Mouse (Mus musculus): ENCODE measurements around the gene Acvr1.

Gene Acvr1

GRCm38 (mm10) chr2:58567066-58567810, at the start of gene Acvr1, which contains the start of gene Upp2:
Gene Acvr1 (minus strand): TSS chr2:58567157.
Gene Upp2 (plus strand): TSS chr2:58567298.
- in situ Hi-C loops (cut with MboI): no loop called here

DNA sequence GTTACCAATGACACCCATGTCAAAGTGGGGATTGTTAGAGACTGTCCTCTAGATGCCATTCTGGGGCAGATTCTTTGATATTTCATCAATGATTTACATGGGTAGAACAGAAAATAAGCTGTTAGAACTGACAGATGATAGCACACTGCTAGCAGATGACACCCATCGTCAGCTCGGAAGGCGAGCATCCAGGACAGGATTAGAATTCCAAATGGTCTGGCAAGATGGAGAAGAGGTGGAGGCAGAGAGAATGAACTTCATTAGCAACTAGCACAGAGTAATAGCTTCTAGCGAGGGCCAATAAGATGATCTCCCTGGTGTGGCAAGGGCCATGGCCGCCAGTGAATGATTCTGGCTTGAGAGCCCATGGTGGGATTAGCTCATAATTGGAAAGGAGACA, 48.8 kb upstream of the Acvr1 start:
- in situ Hi-C loops (cut with MboI): no loop called here

DNA sequence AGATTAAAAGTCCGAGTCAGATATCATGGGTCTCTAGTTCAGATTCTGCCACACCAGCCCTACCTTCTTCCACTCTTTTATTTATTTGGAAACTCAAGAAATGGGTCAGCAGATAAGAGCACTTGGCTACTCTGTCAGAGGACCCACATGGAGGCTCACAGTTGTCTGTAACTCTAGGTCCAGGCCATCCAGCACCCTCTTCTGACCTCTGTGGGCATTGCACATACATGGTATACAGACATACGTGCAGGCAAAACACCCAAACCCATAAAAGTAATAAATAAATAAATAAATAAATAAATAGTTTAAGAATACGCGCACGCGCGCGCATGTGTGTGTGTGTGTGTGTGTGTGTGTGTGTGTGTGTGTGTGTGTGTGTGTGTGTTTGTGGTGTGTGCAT, 47.9 kb upstream of the Acvr1 start:
- in situ Hi-C loops (cut with MboI): no loop called here

GRCm38 (mm10) chr2:58613720-58614119, 46.8 kb upstream of the Acvr1 start:
- in situ Hi-C loops (cut with MboI): no loop called here

DNA sequence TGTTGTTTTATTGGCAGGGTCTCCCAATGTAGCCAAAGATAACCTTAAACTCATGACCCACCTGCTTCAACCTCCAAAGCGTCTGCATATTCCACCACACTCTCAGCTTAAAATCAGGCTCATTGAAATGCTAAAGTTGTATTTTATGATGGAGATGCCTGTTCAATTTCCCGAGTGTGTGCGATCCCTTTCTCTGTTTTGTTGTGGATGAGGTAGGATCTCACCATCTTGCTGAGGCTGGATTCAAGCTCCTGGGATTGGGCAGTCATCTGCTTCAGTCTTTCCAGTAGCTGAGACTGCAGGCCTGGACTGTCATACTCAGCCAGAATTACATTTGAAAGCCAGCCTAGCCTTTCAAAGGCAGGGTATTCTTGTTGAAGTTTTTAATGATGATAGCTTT, 37.8 kb upstream of the Acvr1 start:
- in situ Hi-C loops (cut with MboI): no loop called here

GRCm38 (mm10) chr2:58603379-58603778, 36.4 kb upstream of the Acvr1 start:
- in situ Hi-C loops (cut with MboI): no loop called here

DNA sequence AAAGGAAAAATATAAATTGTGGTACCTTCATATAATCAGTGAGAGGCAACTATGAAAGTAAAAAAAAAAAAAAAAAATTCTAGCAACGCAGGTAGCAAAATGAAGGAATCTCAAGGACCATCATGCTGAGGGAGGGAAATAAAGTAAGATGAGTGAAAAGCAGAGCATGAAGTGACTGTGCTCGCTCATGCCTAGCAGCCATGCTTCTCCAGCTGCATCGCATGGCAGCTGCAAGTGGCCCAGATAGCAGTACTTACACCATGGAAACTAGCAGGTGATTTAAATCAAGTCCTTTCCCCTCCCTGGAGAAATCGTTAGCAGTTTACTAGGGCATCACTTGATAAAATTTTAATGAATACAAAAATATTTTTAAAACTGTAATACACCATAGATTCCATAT, 34.4 kb upstream of the Acvr1 start:
- in situ Hi-C loops (cut with MboI): no loop called here

GRCm38 (mm10) chr2:58599639-58600038, 32.7 kb upstream of the Acvr1 start:
- in situ Hi-C loops (cut with MboI): no loop called here

- in situ Hi-C loops (cut with MboI): no loop called here
Observed at GRCm38 (mm10) chr2:58597556-58597955, 30.6 kb upstream of the Acvr1 start.

DNA sequence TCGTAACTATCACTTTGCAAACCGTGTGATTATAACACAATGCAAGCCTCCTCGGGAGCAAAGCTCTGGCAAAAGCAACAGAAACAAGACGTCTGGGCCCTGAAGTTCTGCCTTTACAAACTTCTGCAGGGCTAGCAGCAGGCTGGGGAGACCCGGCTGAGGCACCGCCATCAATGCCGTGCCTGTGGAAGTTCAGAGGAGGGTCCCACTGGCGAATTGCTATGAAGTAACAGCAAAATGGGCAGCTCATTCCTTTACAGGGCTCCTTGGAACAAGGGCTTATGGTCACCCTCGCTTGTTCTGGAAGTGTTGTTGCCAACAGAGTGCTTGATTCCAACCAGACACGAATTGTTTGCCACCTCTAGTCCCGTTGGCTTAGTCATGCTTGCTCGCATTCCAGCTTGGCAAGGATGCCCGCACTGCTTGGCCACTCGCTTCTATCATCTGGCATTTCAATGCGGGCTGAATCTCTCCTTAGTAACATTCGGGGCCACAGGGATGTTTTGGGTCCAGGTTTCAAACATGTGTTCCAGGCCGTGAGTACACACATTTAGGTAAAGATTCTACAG, 29.9 kb upstream of the Acvr1 start:
- in situ Hi-C loops (cut with MboI): no loop called here

DNA sequence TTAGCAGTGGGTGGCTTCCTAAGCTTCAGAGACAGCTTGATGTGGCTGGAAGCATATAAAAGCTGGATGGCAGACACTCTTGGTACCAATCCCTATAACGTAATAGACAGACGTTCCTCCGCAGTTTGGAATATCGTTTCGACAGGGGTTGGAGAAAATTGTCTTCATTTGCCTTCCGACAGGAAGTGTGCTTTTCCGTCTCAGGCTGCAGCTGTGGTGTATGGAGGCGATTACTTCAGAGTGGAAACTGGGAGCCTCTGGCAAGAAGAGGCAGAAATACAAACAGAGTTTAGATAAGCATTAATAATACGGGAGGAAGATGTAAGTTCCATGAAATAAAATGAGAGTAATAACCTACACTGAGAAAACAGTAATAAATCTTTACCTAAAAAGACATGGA, 28.4 kb upstream of the Acvr1 start:
- in situ Hi-C loops (cut with MboI): no loop called here

DNA sequence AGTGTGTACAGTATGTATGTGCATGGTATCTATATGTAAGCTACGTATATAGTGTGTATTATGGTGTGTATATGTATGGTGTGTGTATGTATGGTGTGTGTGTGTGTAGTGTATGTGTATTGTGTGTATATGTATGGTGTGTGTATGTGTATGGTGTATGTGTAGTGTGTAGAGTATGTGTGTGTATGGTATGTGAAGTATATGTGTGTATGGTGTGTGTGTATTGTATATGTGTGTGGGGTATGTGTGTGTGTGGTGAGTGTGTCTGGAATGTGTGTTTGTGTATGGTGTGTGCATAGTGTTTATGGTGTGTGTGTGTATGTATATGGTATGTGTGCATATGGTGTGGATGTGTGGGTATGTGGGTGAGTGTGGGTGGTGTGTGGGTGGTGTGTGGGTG, 23.1 kb upstream of the Acvr1 start:
- in situ Hi-C loops (cut with MboI): no loop called here

GRCm38 (mm10) chr2:58589637-58590036, 22.7 kb upstream of the Acvr1 start:
- in situ Hi-C loops (cut with MboI): no loop called here

DNA sequence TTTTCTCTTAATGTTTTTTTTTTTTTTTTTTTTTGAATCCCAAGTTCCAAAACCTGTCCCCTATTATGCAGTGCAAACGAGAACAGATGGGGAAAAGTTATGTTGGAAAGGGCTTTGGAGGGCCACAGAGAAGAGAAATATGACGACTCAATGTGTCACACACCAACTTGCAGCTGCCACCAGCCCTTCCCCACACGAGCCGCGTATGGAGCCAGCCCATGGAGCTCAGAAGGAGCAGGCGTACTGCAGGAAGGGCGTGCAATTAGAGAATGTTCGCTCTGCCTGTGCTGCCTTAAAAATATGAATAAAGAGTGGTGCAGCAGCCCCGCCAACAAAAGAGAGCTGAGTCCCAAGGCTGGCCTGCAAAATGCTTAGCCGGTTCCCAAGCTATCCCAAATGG, 19.4 kb upstream of the Acvr1 start:
- in situ Hi-C loops (cut with MboI): no loop called here

GRCm38 (mm10) chr2:58574167-58574566, 7.2 kb upstream of the Acvr1 start:
- in situ Hi-C loops (cut with MboI): no loop called here

DNA sequence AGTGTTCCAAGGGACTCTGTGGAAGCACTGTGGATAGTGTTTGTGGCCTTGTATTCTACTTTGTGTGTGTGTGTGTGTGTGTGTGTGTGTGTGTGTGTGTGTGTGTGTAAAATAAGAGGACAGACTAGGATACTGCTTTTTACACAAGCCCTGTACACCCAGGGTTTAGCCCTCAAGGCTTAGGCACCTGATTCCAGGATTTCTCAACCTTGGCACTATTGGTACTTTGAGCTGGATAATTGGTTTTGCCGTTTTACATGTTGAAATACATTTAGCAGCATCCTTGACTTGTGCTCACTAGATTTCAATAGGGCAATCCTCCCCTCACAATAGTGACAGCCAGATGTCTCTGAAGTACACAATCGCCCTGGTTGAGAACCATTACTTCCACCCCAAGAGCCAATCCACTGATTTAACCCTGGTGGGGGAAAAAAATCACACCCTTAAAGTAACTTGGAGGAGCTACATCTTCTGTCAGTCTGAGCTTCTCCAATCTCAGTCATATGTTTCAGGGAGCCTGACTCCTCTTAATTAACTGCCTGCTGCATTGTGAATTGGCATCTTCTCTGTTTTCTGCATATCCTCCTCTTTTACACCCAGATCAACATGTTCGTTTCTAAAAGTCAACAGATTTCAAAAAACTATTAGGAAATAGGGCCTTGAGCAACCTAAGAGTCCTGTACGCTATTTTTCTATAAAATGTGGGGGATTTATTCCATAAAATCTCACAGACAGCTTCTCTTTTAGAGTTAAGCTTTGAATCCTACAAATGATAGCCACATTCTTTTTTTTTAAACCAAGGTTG, 2.1 kb upstream of the Acvr1 start:
- in situ Hi-C loops (cut with MboI): no loop called here

DNA sequence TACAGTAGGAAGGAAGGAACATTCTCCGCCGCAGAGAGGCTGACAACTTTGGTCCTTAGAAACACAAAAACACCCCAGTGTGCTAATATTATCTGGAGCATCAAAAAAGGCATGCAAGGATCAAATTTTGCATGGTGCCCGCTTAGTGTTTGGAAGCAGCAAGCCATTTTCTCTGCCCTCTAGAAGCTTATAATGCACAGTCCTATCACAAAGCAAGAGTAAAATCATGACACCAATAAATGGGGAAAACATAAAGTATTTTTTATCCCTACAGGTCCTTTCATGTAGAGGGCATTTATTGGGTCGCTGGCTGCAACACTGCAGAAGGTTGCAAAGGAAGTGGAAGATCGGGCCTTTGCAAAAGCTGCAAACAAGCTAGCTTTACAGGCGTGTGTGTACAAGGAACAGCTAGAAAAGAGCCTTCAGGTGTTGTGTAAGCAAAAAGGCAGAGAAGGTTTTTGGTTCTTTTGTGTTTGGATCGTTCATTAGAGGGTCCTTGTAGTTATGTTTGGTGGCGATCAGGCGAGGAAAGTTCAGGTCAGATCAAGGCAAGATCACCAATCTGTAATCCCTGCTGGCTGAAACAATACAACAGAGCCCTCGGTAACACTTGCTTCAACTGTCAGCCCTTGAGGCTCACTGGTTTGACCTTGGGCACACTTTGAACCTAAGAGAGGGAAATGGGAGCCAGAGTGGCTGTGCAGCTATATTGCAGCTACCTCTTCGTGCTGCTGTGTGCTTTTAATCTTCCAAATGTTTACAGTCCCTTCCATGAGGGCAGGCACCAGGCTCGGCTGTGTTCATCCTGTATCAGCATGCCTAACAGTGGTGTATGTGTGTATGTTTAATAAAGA, 1.1 kb upstream of the Acvr1 start:
- in situ Hi-C loops (cut with MboI): no loop called here

GRCm38 (mm10) chr2:58566410-58567065, 419 bp downstream of the Acvr1 start:
- in situ Hi-C loops (cut with MboI): no loop called here

GRCm38 (mm10) chr2:58566049-58566409, 928 bp downstream of the Acvr1 start:
- in situ Hi-C loops (cut with MboI): no loop called here

- in situ Hi-C loops (cut with MboI): no loop called here
Observed at GRCm38 (mm10) chr2:58565267-58565666, 1.7 kb downstream of the Acvr1 start.

DNA sequence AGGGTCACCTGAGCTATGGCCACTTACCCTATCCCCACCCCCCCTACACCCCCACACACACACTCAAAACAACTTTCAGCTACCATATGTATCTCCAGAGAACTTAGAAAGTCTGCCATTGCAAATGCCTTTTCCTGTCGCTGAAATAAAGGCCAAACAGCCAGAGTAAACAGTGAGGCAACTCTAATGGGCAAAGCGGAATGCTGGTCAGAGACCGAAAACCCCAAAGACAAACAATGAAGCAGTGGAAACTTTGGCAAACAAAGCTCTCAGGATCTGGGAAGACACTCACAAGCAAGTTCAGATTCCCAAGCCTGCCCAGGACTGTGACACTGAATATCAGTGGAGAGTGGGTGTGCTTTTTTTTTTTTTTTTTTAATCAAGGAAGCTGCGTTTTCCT, 4.8 kb downstream of the Acvr1 start:
- in situ Hi-C loops (cut with MboI): no loop called here
